Mouse (Mus musculus) intestine, embryonic 14.5 days (tissue): ENCODE results near the gene Stx6. TPM values are rescaled to one million over a fixed set of nuclear protein-coding genes. Genes with fewer than 3 reads are reported as not detected.

Experiments
- ATAC-seq: fragments of 200-750 bp; cut with Nextera tagmentation; replicated peaks from 2 replicates; pipeline ENCODE4 v1.8.0; 2017; ENCODE audit warnings: low read depth, moderate number of reproducible peaks, moderate TSS enrichment, moderate library complexity; ENCODE audit not compliant: low FRiP score, low TSS enrichment
- DNase-seq: peaks from one replicate; pipeline ENCODE4 v3.0.0-alpha.2; 2018; ENCODE audit warnings: low spot score
- H3K27ac ChIP-seq: fragments of 300-500 bp; sonication (generic); 2 replicates; pipeline ENCODE4 v1.5.1; 2014; ENCODE audit warnings: low read depth, mild to moderate bottlenecking, control low read depth
- H3K27me3 ChIP-seq: fragments of 300-500 bp; sonication (generic); replicated peaks from 2 replicates; pipeline ENCODE4 v1.6.1; 2014; ENCODE audit warnings: low read length, control low read depth; ENCODE audit not compliant: control insufficient read depth, insufficient read depth
- H3K36me3 ChIP-seq: fragments of 300-500 bp; sonication (generic); 2 replicates; pipeline ENCODE4 v1.6.1; 2014; ENCODE audit warnings: low read length, control low read depth; ENCODE audit not compliant: control insufficient read depth, insufficient read depth
- H3K4me1 ChIP-seq: fragments of 300-500 bp; sonication (generic); replicated peaks from 2 replicates; pipeline ENCODE4 v1.6.1; 2014; ENCODE audit warnings: low read length, control low read depth, mixed read lengths; ENCODE audit not compliant: control insufficient read depth, insufficient read depth
- H3K4me2 ChIP-seq: fragments of 300-500 bp; sonication (generic); 2 replicates; pipeline ENCODE4 v1.6.1; 2014; ENCODE audit warnings: low read length
- H3K4me3 ChIP-seq: fragments of 300-500 bp; sonication (generic); 2 replicates; pipeline ENCODE4 v1.5.1; 2014; ENCODE audit warnings: low read depth, low read length, control low read depth, mixed read lengths
- H3K9ac ChIP-seq: fragments of 300-500 bp; sonication (generic); 2 replicates; pipeline ENCODE4 v1.6.1; 2014; ENCODE audit warnings: mild to moderate bottlenecking, low read length
- H3K9me3 ChIP-seq: fragments of 300-500 bp; sonication (generic); 2 replicates; pipeline ENCODE4 v1.6.1; 2016; ENCODE audit warnings: low read length, control low read depth; ENCODE audit not compliant: control insufficient read depth
- WGBS: fragments of 180-500 bp; shearing (Covaris S2); extraction: QIAGEN DNeasy Blood & Tissue Kit; methylation state at CpG from one replicate; pipeline ENCODE4 v1.1.7; 2014; 5-methylcytosine and 5-hydroxymethylcytosine counted together
- polyA plus RNA-seq: library from polyadenylated mRNA; unstranded; fragments of >200 nt; fragmentation: Nextera tagmentation; extraction: Ambion mirVana; gene quantifications from 2 replicates; pipeline ENCODE4 v1.2.1, GENCODE M21; 2014

Stx6 gene
- polyA plus RNA-seq, 1 experiment from 2014 or later, result 69.4 TPM

DNA sequence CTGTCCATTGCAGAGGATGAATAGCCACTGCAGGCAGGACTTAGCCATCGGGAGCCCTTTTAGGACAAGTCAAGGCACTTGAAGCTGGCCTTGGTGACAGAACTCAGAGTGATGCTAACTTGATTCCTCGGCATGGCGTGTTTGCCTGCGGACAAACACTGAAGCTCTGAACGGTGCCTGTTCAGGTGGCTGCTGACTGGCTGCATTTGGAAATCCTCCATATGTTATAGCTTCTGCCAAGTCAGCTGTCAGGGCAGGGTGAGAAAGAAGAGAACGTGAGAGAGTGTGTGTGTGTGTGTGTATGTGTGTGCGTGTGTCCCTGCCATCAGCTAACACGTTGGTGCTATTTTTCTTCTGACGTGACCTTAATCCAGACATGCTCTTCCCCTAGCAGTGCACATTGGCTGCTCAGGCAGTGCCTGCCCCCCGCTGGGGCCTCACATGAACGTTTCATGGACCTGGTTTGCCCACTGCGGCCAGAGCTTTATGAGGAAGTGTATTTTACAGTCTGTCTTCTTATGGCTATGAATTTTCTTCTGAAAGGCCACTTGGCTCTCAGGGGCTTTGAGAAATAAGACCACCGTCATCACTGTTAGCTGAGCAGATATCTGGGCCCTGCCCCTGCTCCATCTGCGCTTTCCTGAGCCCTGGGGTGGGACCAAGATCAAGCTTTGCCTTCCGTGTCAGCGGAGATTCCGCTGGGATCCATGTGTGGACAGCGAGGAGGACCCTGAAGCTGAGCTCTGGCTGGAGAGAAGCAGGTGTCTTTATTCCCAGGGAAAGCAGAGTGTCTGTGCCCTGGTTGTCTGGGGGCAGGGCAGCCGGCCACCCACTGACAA, 47.5 kb downstream of the Stx6 start:
- no peak for DNase-seq
- Histone ChIP-seq H3K4me2 (no peak overlapping the region), H3K4me3 (no peak overlapping the region), H3K27ac (no peak overlapping the region), H3K36me3 (peaks cover 22% of the 10 kb centered on the region), H3K4me1 (peaks cover 13% of the 10 kb centered on the region), H3K9me3 (no peaks in the 10 kb centered on the region), H3K9ac (no peak overlapping the region), H3K27me3 (no peaks in the 10 kb centered on the region)
- no peak for ATAC-seq
- 62% methylated on average over 19 of the region's 19 CpGs for WGBS

- WGBS, result 81% methylated on average over 3 of the region's 3 CpGs
- Histone ChIP-seq H3K4me1 (peaks cover 27% of the 10 kb centered on the region), H3K4me2 (no peak overlapping the region), H3K4me3 (no peak overlapping the region), H3K9ac (no peak overlapping the region), H3K9me3 (no peaks in the 10 kb centered on the region), H3K36me3 (peaks cover 12% of the 10 kb centered on the region; the same call in 1 of the 2 replicates), H3K27me3 (no peaks in the 10 kb centered on the region), H3K27ac (no peak overlapping the region)
- no peak for ATAC-seq
- DNase-seq, result no peak
Measured at GRCm38 (mm10) chr1:155207859-155208258, 49.3 kb downstream of the Stx6 start.

- DNase-seq (no peak), ATAC-seq (no peak)
- Histone ChIP-seq H3K9me3 (no peaks in the 10 kb centered on the region), H3K4me3 (no peak overlapping the region), H3K27ac (no peak overlapping the region), H3K27me3 (no peaks in the 10 kb centered on the region), H3K4me2 (no peak overlapping the region), H3K36me3 (peaks cover 14% of the 10 kb centered on the region; the same call in 1 of the 2 replicates), H3K4me1 (peaks cover 27% of the 10 kb centered on the region), H3K9ac (no peak overlapping the region)
- WGBS, result 72% methylated on average over 11 of the region's 11 CpGs
Measured at GRCm38 (mm10) chr1:155210011-155210763, 51.7 kb downstream of the Stx6 start.

DNA sequence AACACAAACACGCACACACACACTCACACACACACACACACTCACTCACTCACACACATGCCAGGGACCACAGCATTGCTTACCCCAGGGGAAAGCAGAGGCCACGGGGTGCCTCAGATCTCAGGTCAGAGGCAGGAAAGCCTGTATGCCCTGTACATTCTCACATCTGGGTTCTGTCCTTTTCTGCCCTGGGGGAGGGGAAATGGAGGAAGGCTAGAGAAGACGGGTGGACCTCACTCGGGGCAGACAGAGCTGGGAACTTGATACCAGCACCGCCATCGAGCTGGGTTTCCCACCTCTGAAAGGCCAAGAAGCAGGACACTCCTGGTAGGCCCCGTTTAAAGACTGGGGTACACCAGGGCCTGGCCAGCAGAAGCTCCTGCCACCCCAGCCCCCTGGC, 52.5 kb downstream of the Stx6 start:
- no peak overlapping the region for H3K9ac ChIP-seq
- DNase-seq (no peak), ATAC-seq (no peak)
- no peak overlapping the region for H3K4me3 ChIP-seq
- H3K4me1 ChIP-seq, result peaks cover 26% of the 10 kb centered on the region
- no peak overlapping the region for H3K27ac ChIP-seq
- whole genome bisulfite sequencing, result 16% methylated on average over 7 of the region's 7 CpGs
- H3K9me3 ChIP-seq, result no peaks in the 10 kb centered on the region
- peaks cover 14% of the 10 kb centered on the region; the same call in 1 of the 2 replicates for H3K36me3 ChIP-seq
- no peak overlapping the region for H3K4me2 ChIP-seq
- H3K27me3 ChIP-seq, result no peaks in the 10 kb centered on the region

DNA sequence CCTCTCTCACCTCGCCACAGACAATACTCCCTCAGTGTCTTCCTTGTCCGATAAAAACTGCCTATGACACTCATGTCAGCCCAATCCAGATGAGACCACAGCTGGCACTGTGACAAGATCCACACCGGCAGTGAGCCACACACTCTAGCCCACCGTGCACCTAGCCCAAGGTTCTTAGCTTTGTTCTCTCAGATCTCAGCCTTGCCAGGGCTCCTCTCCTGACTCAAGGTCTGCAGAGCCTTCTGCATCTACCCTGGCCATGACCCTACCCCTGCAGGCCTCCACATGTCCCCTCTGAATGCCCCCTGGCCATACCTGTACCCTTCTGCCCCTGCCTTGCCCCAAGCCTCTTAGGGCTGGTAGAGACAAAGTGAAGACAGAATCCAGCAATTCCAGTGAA, 53.6 kb downstream of the Stx6 start:
- peak overlapping the region; percentile 69 for H3K27ac ChIP-seq

GRCm38 (mm10) chr1:155212493-155212892, 54.0 kb downstream of the Stx6 start:
- WGBS, result 20% methylated on average over 6 of the region's 6 CpGs
- Histone ChIP-seq H3K4me3 (no peak overlapping the region), H3K4me1 (peaks cover 26% of the 10 kb centered on the region), H3K27me3 (no peaks in the 10 kb centered on the region), H3K9me3 (no peaks in the 10 kb centered on the region), H3K36me3 (peaks cover 10% of the 10 kb centered on the region; the same call in 1 of the 2 replicates), H3K27ac (peak overlapping the region; percentile 69), H3K4me2 (no peak overlapping the region), H3K9ac (no peak overlapping the region)
- DNase-seq (no peak), ATAC-seq (peak; percentile 54)

More for the DNA sequence above, 53.6 kb downstream of the Stx6 start:
- Histone ChIP-seq H3K4me3 (no peak overlapping the region), H3K27me3 (no peaks in the 10 kb centered on the region), H3K4me2 (no peak overlapping the region), H3K9ac (no peak overlapping the region), H3K36me3 (peaks cover 14% of the 10 kb centered on the region; the same call in 1 of the 2 replicates), H3K9me3 (no peaks in the 10 kb centered on the region), H3K4me1 (peaks cover 26% of the 10 kb centered on the region)
- ATAC-seq (no peak), DNase-seq (no peak)
- 47% methylated on average over 4 of the region's 4 CpGs for WGBS

- Histone ChIP-seq H3K4me3 (no peak overlapping the region), H3K36me3 (0 out of 2 replicates have a peak, but pooled peaks cover 6% of the 10 kb centered on the region), H3K9me3 (no peaks in the 10 kb centered on the region), H3K4me2 (no peak overlapping the region), H3K9ac (peak overlapping the region; percentile 10; the same call in 1 of the 2 replicates), H3K27me3 (no peaks in the 10 kb centered on the region), H3K27ac (peak overlapping the region; percentile 69), H3K4me1 (peaks cover 26% of the 10 kb centered on the region)
- no peak for ATAC-seq
- no peak for DNase-seq
- 26% methylated on average over 18 of the region's 18 CpGs for WGBS
Measured at GRCm38 (mm10) chr1:155212936-155213774, 54.6 kb downstream of the Stx6 start.

DNA sequence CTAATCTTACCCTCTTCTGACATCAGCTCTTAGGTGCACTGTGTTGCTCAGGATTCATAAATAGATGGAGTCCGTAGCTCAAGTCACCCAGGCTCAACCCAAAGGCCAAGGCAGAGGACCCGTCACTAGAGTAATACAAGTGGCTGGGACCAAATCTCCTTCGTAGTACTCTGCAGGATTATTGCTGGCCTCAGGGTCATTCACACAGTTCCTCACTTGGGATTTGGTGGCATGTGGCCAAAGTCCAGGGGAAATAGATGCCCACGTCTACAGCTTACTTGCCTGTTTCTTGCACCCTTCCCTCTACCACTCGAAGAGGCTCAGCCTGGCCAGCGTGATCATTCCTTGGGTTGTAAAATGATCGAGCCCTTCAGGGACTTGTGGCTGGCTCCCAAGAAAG, 55.4 kb downstream of the Stx6 start:
- peaks cover 26% of the 10 kb centered on the region for H3K4me1 ChIP-seq
- no peaks in the 10 kb centered on the region for H3K9me3 ChIP-seq
- H3K27me3 ChIP-seq, result no peaks in the 10 kb centered on the region
- 81% methylated on average over 7 of the region's 7 CpGs for WGBS
- 0 out of 2 replicates have a peak, but pooled peaks cover 6% of the 10 kb centered on the region for H3K36me3 ChIP-seq
- H3K4me3 ChIP-seq, result no peak overlapping the region
- no peak overlapping the region for H3K9ac ChIP-seq
- H3K27ac ChIP-seq, result no peak overlapping the region
- H3K4me2 ChIP-seq, result no peak overlapping the region
- no peak for ATAC-seq
- no peak for DNase-seq
